Mouse (Mus musculus) spleen, postnatal 10 days (tissue): ENCODE data around the gene Snap23.

Experiments
- DNase-seq, 2 experiments: peaks; one replicate each; pipeline ENCODE4 v3.0.0; 2021 to 2022; ENCODE audit warnings: low spot score in 2 of 2

The Snap23 gene

DNA sequence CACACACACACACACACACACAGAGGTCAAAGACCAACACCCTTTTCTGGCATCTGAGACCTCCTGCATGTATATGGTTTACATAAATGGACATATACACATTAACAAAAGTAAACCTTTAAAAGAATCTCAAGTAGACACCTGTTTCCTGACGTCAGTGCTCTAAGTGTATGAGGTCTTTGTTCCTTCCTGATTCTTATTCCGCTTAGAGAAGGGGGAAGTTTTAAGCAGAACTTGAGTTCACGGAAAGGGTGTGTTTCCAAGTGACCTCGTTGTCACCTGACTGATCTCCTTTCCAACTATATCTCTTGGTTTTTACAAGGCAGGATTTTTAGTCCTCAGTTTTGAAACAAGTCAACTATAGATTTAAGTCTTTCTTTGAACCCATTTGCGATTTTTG is 10.8 kb downstream of the Snap23 start:
- DNase-seq: no peak

GRCm38 (mm10) chr2:120589759-120590158 is 22.3 kb downstream of the Snap23 start:
- no peak for DNase-seq

- DNase-seq: no peak
Measured at GRCm38 (mm10) chr2:120592227-120592626, 24.8 kb downstream of the Snap23 start.

DNA sequence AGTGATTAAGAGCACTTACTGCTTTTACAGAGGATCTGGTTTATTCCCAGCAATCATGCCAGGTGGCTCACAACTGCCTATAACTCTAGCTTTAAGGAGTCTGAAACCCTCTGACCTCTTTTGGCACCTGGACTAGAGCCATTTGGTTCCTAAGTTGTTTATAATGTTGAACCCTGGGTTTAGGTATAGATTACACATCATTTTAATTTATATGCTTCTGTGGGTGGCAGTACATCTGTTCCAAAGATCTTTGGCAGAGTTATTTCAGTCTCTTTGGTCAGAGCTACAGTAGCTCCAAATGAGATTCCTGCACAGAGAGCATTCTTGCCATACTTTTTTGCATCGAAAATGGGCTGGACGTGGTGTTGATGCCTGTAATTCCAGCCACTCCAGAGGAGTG is 30.3 kb downstream of the Snap23 start:
- DNase-seq: no peak

DNA sequence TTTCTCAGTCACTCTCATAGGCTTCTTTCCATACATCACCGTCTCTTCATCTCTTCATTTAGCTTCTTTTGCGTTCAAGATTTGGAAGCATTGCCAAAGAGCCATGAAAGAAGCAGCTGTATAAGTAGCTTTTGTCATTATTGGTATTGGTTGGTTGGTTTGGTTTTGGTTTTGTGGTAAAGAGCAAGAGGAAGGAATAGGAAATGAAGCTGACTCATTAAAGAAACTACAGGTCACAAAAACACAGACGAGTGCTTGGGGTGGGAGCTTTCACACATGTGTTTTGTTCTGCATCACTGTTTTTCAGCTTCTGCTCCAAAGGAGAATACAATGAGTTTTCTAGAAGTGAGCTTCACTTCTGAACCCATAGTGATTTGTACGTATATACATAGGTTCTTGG is 32.0 kb downstream of the Snap23 start:
- no peak for DNase-seq

- DNase-seq: no peak
Measured at GRCm38 (mm10) chr2:120606021-120606690, 38.7 kb downstream of the Snap23 start.

GRCm38 (mm10) chr2:120608830-120609723 is 41.6 kb downstream of the Snap23 start, which contains the start of the genes Haus2 and Lrrc57:
Haus2 (plus strand) TSS chr2:120609383.
Lrrc57 (minus strand) TSS chr2:120609520.
- peak; percentile 92 to 95 for DNase-seq

DNA sequence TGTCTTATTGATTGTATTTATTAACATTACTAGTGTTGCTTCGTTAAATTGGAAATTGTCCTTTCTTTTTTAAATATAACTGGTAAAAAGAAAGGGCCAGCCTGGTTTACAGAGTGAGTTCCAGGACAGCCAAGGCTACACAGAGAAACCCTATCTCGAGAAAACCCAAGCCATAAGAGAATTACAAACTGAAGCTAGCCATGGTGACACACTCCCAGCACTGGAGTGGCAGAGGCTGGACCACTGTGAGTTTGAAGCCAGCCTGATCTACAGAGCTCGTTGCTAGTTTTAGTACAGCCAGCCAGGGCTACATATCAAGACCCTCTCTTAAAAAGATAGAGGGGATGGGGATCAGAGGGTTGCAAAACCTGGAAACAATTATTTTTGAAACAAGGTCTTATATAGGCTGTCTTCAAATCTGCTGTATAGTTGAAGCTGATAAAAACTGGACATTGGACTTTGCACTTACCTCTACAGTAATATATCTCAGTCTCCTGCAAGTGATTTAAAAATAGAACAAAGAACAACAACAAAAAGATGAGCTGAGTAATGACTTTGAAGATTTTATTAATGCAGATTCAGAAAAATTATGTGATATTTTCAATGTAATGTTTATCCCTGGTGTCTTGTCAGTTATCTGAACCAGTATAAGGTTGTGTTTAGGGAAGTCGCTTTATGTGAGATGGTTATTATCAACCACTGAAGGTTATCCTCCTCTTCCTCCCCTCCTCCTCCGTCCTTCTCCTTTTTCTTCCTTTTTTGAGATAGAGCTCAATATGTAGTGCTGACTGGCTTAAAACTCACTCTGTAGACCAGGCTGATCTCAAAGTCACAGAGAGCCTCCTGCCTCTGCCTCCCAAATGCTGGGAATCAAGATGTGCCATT is 49.0 kb downstream of the Snap23 start:
- DNase-seq: no peak

DNA sequence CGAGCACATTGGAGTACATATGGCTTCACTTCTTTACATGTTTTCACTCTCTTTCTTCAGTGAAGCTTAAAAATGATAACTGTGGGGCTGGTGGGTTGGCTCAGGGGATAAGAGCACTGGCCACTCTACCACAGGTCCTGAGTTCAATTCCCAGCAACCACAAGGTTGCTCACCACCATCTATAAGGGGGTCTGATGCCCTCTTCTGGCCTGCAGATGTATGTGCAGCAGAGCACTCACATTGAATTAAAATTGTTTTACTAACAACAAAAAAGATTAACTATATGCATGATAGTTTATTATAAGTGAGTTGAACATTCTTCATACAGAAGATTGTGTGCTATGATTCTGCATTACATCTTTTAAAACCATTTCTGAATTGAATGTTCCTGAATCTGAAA is 52.1 kb downstream of the Snap23 start:
- DNase-seq: no peak

GRCm38 (mm10) chr2:120622920-120623319 is 55.4 kb downstream of the Snap23 start:
- no peak for DNase-seq

- no peak for DNase-seq
Measured at GRCm38 (mm10) chr2:120628076-120628865, 60.8 kb downstream of the Snap23 start.

- peak; percentile 91 to 98 for DNase-seq
Measured at GRCm38 (mm10) chr2:120628886-120629735, 61.6 kb downstream of the Snap23 start, which contains the start of gene Stard9. Stard9 (plus strand) TSS chr2:120629121.

GRCm38 (mm10) chr2:120630246-120630645 is 62.8 kb downstream of the Snap23 start:
- no peak for DNase-seq

DNA sequence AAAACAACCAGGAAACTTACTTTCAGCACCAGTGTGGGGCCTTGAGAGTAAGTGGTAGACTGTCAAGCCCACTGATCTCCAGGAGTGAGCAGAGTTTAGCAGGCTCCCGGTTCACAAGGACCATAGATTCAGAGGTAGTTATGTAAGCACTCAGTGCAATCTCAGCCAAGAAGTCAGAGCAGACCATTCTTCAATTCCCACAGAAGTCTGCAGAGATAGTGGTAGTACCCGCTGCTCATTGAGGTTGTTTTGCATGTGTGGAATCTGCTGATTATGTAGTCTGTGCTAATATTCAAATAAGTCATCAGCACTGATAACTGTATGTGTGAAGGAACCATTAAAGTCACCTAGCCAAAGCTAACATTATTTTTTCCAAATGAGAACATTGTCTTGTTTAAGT is 63.2 kb downstream of the Snap23 start:
- DNase-seq: no peak

DNA sequence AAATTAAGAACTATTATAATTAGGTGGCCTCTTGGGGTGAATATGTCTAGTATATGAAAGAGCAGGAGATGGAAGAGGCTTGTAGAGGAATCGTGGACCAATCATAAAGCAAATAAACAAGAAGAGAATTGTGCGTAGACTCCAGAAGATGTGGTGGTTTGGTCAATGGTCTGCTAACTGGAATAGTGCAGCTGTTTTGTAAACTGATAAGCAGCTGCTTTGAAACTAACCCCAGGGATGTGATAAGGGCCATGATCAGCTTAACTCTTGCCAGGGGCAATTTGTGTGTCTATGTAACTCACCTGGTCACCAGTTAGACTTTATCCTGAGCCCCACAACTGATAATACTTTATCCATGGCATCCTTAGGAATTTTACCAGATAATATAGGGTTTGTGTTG is 64.0 kb downstream of the Snap23 start:
- no peak for DNase-seq

DNA sequence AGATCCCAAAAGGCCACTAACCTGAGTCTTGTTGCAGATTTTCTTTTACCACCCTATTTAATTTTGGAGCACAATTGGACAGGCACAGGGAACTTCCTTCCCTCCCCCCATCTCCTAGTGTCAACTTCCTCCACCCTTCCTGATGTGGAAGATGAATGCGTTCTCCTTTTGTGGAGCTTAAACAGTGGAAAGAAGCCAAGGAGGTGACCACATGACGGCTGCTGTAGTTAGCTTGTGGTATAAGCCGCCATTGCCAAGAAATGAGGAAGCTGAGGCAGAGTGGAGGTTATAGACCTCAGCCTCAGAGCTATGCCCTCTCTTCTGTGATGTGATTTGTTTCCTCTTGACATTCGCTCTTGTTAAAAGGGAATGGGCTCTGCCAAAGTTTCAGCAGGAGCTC is 64.5 kb downstream of the Snap23 start:
- DNase-seq: peak in 1 of 2 experiments; percentile 17

DNA sequence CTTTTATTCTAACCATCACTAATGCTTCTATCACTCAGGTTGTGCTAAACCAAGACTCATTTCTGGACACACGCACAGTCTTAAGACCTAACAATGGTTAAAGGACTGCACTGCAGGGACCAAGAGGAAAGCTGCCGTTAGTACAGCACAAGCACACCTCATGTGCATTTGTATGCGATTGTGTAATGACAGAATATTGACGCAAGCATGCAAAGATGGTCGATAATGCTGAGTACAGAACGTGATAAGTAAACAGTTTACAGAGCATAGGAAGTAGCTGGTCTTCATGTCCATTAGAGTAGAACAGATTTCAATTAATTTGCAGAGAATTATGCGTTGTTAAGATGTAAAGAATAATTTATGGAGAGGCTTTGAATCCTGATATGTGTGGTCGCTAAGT is 73.4 kb downstream of the Snap23 start:
- no peak for DNase-seq

- no peak for DNase-seq
Measured at GRCm38 (mm10) chr2:120643836-120644235, 76.4 kb downstream of the Snap23 start.

GRCm38 (mm10) chr2:120646777-120647176 is 79.3 kb downstream of the Snap23 start:
- DNase-seq: no peak
